Mouse (Mus musculus): ENCODE results near the gene Cdh8.

- TF ChIP-seq GATA1 (IDR thresholded peaks at IDR 0.05; ENCODE audit: borderline replicate concordance, low read length) (no peak), FLI1 (IDR thresholded peaks at IDR 0.05; ENCODE audit: low read length) (no peak)
Measured at GRCm38 (mm10) chr8:99048664-99049363, 367.5 kb downstream of the Cdh8 start.

Measured in megakaryocyte, embryonic 14.5 days (primary cell).